Mouse (Mus musculus): ENCODE data around the gene Ralb. TPM values are rescaled to one million over a fixed set of nuclear protein-coding genes. Genes with fewer than 3 reads are reported as not detected.

The Ralb gene
- polyA plus RNA-seq, 2 experiments = 49.4 to 110 TPM

DNA sequence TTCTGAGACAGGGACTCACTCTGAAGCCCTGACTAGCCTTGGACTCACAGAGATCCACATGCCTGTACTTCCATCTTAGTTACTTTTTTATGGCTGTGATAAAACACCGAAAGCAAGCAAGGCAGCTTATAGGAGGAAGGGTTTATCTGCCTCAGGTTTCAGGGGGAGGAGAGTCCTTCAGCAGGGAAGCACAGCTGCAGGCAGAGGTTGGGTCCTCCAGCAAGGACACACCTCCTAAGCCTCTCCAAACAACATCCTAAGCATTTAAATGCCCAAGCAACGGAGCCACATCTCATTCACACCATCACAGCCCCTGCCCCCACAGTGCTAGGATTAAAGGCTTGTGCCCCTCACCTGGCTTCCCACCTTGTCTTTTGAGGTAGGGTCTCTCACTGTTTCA lies 18.8 kb downstream of the Ralb start:
- no peak overlapping the region for H3K9ac ChIP-seq (ENCODE audit: low read depth, low read length, severe bottlenecking)
- peaks cover 29% of the 10 kb centered on the region for H3K4me1 ChIP-seq (ENCODE audit: control insufficient read depth, insufficient read depth, low read length)
- DNase-seq (ENCODE audit: low spot score) = no peak
- no peaks in the 10 kb centered on the region for H3K9me3 ChIP-seq (ENCODE audit: control insufficient read depth, low read length)
- peaks cover 15% of the 10 kb centered on the region for H3K36me3 ChIP-seq (ENCODE audit: control insufficient read depth, insufficient read depth, low read length)
- no peaks in the 10 kb centered on the region for H3K27me3 ChIP-seq (ENCODE audit: control insufficient read depth, insufficient read depth, low read length)
- no peak overlapping the region for H3K27ac ChIP-seq (replicated peaks; ENCODE audit: low read depth, low read length)
- H3K4me3 ChIP-seq (replicated peaks; ENCODE audit: low read length) = no peak overlapping the region
- no peak for ATAC-seq (ENCODE audit: low FRiP score, low read depth)
- no peak overlapping the region for H3K4me2 ChIP-seq (replicated peaks; ENCODE audit: low read depth, low read length, severe bottlenecking)
- TF ChIP-seq POLR2A (IDR thresholded peaks at IDR 0.05; ENCODE audit: borderline replicate concordance, extremely low read depth, insufficient read depth, insufficient read length) = no peak
- WGBS = 24% methylated on average over 2 of the region's 2 CpGs

DNA sequence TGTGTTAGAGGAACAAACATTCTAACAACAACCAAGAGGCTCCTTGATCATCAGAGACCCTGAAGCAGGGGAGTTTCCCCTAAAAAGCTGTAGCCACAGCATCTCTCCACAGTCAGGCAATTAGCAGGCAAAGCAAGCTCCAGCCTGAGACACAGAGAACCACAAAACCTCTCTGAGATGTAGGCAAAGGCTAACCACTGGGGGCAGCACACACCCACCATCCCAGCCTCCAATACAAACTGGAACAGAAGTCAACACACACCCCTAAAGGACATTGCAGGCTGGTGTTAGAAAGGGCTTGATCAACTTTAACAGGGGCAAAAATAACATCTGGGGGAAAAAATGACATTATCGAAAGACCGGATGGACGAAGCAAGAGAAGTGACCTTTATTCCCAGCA lies 20.1 kb downstream of the Ralb start:
- TF ChIP-seq POLR2A (IDR thresholded peaks at IDR 0.05; ENCODE audit: borderline replicate concordance, extremely low read depth, insufficient read depth, insufficient read length) = no peak
- no peak for ATAC-seq (ENCODE audit: low FRiP score, low read depth)
- 71% methylated on average over 3 of the region's 3 CpGs for WGBS
- Histone ChIP-seq H3K27ac (replicated peaks; ENCODE audit: low read depth, low read length) (no peak overlapping the region), H3K27me3 (ENCODE audit: control insufficient read depth, insufficient read depth, low read length) (no peaks in the 10 kb centered on the region), H3K9me3 (ENCODE audit: control insufficient read depth, low read length) (no peaks in the 10 kb centered on the region), H3K4me2 (replicated peaks; ENCODE audit: low read depth, low read length, severe bottlenecking) (no peak overlapping the region), H3K36me3 (ENCODE audit: control insufficient read depth, insufficient read depth, low read length) (peaks cover 20% of the 10 kb centered on the region), H3K9ac (ENCODE audit: low read depth, low read length, severe bottlenecking) (no peak overlapping the region), H3K4me3 (replicated peaks; ENCODE audit: low read length) (no peak overlapping the region), H3K4me1 (ENCODE audit: control insufficient read depth, insufficient read depth, low read length) (peaks cover 17% of the 10 kb centered on the region)
- no peak for DNase-seq (ENCODE audit: low spot score)

DNA sequence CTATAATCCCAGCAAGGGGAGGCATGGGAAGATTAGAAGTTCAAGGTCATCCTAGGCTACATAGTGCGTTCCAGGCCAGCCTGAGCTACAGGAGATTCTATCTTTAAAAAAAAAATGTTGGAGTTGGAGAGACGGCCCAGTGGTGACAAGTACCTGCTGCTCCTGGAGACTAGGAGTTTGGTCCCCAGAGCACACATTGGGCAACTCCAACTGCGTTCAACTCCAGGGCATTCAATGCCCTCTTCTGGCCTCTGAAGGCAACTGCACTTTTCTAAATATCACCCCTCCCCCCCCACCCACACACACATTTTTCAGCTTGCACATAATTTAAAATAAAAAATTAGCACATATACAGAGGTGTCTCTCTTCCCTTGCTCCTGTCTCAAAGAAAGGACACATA lies 21.7 kb downstream of the Ralb start:
- H3K9me3 ChIP-seq (ENCODE audit: control insufficient read depth, low read length) = no peaks in the 10 kb centered on the region
- peaks cover 20% of the 10 kb centered on the region for H3K36me3 ChIP-seq (ENCODE audit: control insufficient read depth, insufficient read depth, low read length)
- TF ChIP-seq POLR2A (IDR thresholded peaks at IDR 0.05; ENCODE audit: borderline replicate concordance, extremely low read depth, insufficient read depth, insufficient read length) = no peak
- H3K9ac ChIP-seq (ENCODE audit: low read depth, low read length, severe bottlenecking) = no peak overlapping the region
- no peak overlapping the region for H3K27ac ChIP-seq (replicated peaks; ENCODE audit: low read depth, low read length)
- DNase-seq (ENCODE audit: low spot score) (no peak), ATAC-seq (ENCODE audit: low FRiP score, low read depth) (no peak)
- H3K27me3 ChIP-seq (ENCODE audit: control insufficient read depth, insufficient read depth, low read length) = no peaks in the 10 kb centered on the region
- WGBS = 69% methylated on average over 3 of the region's 3 CpGs
- no peak overlapping the region for H3K4me2 ChIP-seq (replicated peaks; ENCODE audit: low read depth, low read length, severe bottlenecking)
- H3K4me3 ChIP-seq (replicated peaks; ENCODE audit: low read length) = no peak overlapping the region
- peaks cover 11% of the 10 kb centered on the region for H3K4me1 ChIP-seq (ENCODE audit: control insufficient read depth, insufficient read depth, low read length)

- Histone ChIP-seq H3K9ac (ENCODE audit: low read depth, low read length, severe bottlenecking) (no peak overlapping the region), H3K27me3 (ENCODE audit: control insufficient read depth, insufficient read depth, low read length) (no peaks in the 10 kb centered on the region), H3K4me3 (replicated peaks; ENCODE audit: low read length) (no peak overlapping the region), H3K9me3 (ENCODE audit: control insufficient read depth, low read length) (no peaks in the 10 kb centered on the region), H3K4me1 (ENCODE audit: control insufficient read depth, insufficient read depth, low read length) (no peaks in the 10 kb centered on the region), H3K27ac (replicated peaks; ENCODE audit: low read depth, low read length) (no peak overlapping the region), H3K36me3 (ENCODE audit: control insufficient read depth, insufficient read depth, low read length) (peaks cover 32% of the 10 kb centered on the region), H3K4me2 (replicated peaks; ENCODE audit: low read depth, low read length, severe bottlenecking) (no peak overlapping the region)
- WGBS = 90% methylated on average over 7 of the region's 7 CpGs
- no peak for TF ChIP-seq POLR2A (IDR thresholded peaks at IDR 0.05; ENCODE audit: borderline replicate concordance, extremely low read depth, insufficient read depth, insufficient read length)
- DNase-seq (ENCODE audit: low spot score) (no peak), ATAC-seq (ENCODE audit: low FRiP score, low read depth) (no peak)
Observed at GRCm38 (mm10) chr1:119481205-119481932, 23.2 kb downstream of the Ralb start.

- 94% methylated on average over 8 of the region's 8 CpGs for WGBS
- no peaks in the 10 kb centered on the region for H3K27me3 ChIP-seq (ENCODE audit: control insufficient read depth, insufficient read depth, low read length)
- ATAC-seq (ENCODE audit: low FRiP score, low read depth) = no peak
Observed at GRCm38 (mm10) chr1:119480678-119481077, 23.9 kb downstream of the Ralb start.

More at GRCm38 (mm10) chr1:119480678-119481077, 23.9 kb downstream of the Ralb start:
- Histone ChIP-seq H3K36me3 (ENCODE audit: control insufficient read depth, insufficient read depth, low read length) (peaks cover 35% of the 10 kb centered on the region), H3K4me2 (replicated peaks; ENCODE audit: low read depth, low read length, severe bottlenecking) (no peak overlapping the region), H3K4me1 (ENCODE audit: control insufficient read depth, insufficient read depth, low read length) (no peaks in the 10 kb centered on the region), H3K9me3 (ENCODE audit: control insufficient read depth, low read length) (no peaks in the 10 kb centered on the region), H3K27ac (replicated peaks; ENCODE audit: low read depth, low read length) (no peak overlapping the region), H3K9ac (ENCODE audit: low read depth, low read length, severe bottlenecking) (no peak overlapping the region), H3K4me3 (replicated peaks; ENCODE audit: low read length) (no peak overlapping the region)
- DNase-seq (ENCODE audit: low spot score) = no peak
- no peak for TF ChIP-seq POLR2A (IDR thresholded peaks at IDR 0.05; ENCODE audit: borderline replicate concordance, extremely low read depth, insufficient read depth, insufficient read length)
